Mouse (Mus musculus) kidney, postnatal 14 days (tissue): ENCODE results near the gene Golga2.
"Not testable (repeated sequence)": the region's sequence is repeated elsewhere in the genome, so short reads cannot be mapped to it uniquely, and the experiment has no call there.

ENCODE experiments used
- DNase-seq: peaks from one replicate; pipeline ENCODE4 v3.0.0; 2022; ENCODE audit warnings: mixed read lengths

Golga2 gene

DNA sequence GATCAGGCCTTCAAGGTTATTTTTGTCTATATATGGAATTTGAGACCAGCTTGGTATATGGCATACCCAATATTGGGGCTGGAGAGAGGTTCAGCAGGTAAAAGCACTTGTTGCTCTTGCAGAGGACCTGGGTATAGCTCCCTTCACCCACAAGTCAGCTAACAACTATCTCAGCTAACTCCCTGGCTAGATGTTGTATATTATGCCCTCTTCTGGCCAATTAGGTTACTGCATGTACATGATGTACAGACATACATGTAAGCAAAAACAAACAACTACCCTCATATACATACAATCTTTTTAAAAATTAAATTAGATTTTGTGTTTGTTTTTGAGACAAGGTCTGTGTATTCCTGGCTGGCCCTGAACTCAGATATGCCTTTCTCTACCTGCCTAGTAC, 2.4 kb downstream of the Golga2 start:
- peak; percentile 28 for DNase-seq

- DNase-seq, result no peak
These were observed 7.2 kb downstream of the Golga2 start for GRCm38 (mm10) chr2:32294348-32294747.

DNA sequence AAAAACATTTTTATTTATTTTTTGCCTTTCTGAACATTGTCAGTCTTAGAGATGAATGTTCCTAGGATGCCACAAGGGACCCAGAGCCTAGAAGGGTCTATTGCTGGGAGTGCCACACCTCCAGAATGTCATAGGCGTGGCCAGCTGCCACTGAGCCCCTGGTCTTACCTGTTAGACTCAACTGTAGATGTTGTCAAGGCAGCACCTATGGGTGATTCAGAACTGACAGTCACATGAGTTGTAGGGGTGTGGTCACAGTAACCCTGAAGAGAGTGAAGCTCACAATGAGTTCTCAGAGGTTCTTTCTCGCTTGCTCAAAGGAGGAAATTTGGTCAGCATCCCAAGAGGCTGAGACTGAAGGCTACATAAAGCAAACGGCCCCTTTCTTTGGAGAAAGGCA, 8.1 kb downstream of the Golga2 start:
- no peak for DNase-seq

- DNase-seq, result not testable (repeated sequence)
These were observed 8.7 kb downstream of the Golga2 start for GRCm38 (mm10) chr2:32295842-32296241.

DNA sequence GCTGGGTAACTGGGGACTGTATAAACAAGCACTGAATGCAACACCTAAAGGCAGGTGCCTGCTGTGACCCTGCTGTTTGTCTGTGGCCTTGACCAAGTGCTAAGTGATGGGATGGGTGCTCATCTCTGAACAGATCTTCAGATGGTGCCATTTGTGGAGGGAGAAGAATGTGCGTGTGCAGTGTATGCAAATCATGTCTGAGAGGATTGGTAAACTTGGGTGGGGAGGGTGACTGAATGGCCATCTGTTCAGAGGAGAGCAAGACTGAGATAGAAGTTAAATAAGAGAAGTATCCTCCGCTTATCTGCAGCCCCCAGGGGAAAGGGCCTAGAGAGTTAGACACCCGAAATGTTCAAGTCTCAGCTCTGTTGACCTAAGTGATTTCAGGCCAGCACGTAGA, 12.3 kb downstream of the Golga2 start:
- no peak for DNase-seq

DNA sequence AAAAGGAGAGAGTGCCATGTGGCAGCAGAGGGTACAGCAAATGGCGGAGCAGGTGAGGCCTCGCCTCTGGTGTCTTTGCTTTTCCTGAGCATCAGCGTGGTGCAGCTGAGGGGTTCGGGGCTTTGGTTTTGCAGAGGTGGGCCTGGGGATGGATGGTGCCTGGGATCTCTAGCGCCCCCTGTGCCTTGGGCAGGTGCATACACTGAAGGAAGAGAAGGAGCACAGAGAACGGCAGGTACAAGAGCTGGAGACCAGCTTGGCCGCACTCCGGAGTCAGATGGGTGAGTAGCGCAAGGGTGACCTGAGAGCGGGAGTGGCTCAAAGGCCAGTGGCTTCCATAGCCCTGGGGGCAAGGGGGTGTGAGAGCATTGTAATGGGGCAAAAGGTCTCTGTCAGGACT, 15.8 kb downstream of the Golga2 start:
- no peak for DNase-seq

- DNase-seq, result peak; percentile 58
These were observed 17.1 kb downstream of the Golga2 start for GRCm38 (mm10) chr2:32304145-32304832.

- DNase-seq, result no peak
These were observed 18.5 kb downstream of the Golga2 start for GRCm38 (mm10) chr2:32305668-32306067.

DNA sequence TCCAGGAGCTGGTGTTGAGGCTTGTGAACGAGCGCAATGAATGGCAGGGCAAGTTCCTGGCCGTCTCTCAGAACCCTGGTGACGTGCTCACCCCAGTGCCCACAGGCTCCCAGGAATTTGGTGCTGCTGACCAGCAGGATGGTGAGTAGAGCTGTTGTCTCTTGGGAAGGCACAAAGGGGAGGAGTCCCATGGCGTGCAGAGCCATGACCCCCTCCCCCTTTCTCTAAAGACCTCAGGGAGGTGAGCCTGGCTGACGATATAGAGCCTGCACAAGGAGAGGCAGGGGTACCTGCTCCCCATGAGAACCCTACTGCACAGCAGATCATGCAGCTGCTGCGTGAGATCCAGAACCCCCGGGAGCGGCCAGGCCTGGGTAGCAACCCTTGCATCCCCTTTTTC, 19.0 kb downstream of the Golga2 start:
- no peak for DNase-seq

DNA sequence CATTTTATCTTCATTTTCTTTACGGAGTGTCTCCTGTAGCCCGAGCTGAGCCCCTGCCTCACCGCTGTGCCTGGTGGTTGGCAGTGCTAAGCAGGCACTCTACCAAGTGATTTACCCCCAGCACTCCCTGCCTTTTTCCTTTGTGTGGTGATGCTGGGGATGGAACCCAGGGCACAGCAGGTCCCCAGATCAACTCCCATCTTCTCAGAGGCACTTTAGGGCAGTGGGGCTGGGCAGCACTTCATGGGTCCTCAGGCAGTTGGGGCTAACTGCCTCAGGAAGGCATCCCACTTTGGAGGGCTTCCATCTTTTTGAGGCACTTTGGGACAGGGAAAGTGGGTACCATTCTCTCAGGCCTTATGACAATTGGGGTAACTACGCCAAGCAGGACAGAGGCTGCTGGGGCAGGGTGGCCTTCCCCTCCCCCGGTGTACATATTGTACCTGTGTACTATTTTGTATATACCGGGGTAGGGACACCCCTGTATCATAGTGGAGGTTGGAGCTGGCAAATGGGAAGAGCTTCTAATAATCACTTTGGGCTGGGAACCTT, 20.1 kb downstream of the Golga2 start:
- DNase-seq, result no peak

DNA sequence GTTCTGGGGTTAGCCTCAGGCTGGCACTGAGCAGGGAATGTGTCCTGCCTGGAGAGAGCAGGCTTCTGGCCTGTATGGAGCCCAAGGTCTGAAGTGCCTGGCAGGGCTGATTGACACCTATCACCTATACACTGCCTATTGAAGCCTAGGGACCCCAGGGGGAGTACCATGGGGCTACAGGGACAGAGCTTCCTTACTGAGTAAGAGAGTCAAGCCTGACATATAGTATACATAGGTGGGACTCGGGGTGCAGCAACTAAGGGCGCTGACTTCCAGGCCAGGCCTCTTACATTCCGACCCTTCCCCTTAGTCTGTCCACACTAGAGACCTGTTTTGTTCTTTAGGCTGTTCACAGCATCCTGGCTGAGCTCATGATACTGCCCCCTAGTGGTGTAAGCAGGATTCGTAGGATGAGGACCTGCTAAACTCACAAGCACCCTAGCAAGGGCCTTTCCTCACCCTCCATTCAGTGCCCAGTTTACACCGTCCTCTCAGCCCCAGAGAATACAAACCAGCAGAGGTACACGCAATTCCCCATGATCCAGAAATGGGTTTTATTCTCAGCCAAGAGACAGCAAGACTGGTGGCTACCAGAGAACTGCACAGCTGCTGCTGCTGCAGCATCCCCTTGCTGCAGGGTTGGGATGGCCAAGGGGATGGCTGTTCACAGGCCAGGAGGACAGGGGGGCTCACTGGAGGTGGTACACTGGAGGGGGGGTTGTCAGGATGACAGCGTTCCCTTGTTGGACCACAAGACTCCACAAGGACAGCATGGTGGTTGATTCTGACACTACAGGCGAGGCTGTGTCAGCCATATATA, 21.0 kb downstream of the Golga2 start:
- peak; percentile 59 for DNase-seq

GRCm38 (mm10) chr2:32308870-32309568, 21.8 kb downstream of the Golga2 start:
- DNase-seq, result no peak

DNA sequence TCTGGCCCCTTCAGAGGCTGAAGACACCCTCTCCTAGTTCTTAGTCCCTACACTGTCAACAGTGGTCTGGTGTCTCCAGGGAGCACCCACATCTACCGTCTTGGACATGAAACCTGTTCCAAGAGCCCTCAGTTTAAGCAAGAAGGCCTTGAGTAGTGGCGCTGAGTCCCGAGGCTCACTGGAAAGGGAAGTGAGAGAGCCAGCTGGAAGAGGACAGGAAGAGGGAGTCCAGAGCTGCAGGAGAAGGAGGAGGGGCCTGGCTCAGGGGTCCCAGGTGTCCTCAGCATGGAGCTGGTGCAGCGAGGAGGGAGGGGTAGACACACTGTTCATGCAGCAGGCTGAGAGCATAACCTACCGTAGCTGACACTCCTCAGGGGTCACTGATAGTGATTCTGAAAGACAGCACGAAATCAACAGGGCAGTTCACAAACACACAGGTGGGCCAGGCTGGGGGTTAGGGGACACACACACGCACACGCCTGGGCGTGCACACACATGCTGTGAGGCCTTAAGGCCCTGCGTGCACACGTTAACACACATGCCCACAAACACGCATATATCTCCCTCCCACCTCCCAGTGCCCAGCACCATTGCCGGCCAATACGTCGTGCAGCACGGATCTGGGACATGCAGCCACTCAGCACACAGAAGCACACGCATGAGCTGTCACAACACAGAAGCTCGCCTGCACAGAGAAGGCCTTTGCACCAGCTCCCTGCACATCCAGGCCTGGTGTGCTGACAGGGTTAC, 23.1 kb downstream of the Golga2 start:
- no peak for DNase-seq

GRCm38 (mm10) chr2:32311443-32312317, 24.5 kb downstream of the Golga2 start:
- DNase-seq, result no peak

DNA sequence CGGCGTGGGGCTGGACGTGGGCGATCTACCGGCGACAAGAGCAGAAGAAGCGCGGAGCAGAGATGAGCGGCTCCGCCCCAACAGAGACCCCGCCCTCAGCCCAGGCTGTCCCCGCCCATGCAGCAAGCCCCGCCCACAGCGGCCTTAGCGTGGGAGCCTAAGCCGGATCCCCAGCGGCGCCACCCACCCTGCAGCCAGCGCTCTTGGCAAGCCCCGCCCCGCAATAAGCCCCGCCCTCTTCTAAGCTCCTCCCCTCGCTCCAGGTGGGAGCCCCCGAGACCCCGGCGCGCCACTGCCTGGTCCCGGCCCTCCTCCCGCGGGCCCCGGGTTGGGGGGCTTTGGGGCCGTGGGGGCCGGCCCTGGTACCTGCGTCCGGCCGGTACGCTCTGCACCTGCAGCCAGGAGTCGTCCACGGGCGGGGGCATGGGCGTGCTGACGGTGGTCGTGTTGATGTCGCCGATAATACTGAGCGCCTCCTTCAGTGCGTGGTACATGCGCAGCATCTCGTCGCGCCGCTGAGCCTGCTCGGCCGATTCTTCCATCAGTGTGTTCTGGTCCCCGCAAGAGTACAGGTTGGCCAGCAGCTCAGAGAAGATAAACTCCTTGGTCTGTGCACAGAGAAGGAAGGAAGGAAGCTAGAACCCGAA, 25.3 kb downstream of the Golga2 start:
- peak; percentile 92 for DNase-seq

DNA sequence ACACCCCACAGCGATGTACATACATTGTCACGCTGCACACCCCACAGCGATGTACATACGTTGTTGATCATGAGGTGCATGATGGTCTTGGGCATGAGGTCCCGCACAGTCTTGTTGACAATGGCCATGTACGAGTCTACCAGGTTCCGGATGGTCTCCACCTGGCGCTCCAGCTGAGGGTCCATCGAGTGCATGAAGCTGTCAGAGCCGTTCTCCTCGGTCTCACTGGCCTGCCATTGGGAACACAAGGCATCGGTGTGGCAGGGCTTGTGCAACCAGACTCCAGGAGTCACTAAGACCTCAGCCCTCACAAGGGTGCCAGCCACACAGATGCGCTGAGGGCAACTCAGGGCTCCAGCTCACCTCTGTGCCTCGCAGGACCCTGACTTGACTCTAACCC, 27.6 kb downstream of the Golga2 start:
- no peak for DNase-seq

- DNase-seq, result no peak
These were observed 28.6 kb downstream of the Golga2 start for GRCm38 (mm10) chr2:32315751-32316150.

GRCm38 (mm10) chr2:32316887-32317656, 29.9 kb downstream of the Golga2 start:
- DNase-seq, result no peak

DNA sequence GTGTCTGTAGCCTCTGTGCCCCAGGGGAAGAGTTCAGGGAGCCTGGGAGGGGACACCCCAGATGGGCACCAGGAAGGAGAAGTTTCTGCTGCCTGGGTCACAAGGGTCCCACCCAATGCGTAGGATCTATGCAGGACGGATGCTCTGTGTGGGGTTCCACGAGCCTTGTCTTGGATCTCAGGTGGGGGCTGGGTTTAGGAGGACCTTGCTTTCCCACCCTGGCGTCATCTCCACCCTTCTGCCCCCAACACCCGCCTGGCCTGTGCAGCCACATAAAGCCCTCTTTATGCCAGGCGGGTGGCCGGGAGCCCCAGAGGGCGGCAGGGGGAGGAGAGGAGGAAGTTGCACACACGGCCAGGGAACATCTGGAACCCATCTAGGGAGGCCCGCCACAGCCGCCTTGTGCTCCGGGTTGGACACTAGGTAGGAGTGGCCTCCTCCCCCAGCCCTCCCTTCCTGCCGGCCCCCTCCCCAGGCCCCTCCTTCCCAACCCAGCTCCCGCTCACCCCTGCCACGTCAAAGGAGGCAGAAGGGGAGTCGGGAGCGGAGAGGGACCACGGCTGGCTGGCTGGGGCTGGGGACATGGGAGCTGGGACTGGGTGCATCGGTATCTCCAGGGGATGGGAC, 30.7 kb downstream of the Golga2 start:
- peak; percentile 76 for DNase-seq
